Mouse (Mus musculus): ENCODE results near the gene Pvalb.

DNA sequence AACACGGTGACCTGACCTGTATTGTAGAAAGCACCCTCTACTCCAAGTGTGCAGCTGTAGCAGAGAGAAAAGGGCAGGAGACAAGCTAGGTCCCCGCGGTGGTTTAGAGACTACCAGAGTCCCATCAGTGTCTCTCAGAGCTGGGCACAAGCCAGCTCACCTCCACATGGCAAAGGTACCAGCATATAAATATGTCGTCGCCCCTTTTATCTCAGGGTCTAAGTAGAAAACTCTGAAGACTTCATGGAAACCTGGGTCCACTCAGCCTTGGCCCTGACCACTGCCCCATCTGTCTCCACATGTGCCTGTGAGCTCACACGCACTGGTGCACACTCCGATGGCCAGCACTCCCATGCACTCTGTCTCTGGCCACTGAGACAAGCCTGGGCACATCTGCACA, 16.6 kb downstream of the Pvalb start:
- no peak for TF ChIP-seq CTCF (IDR thresholded peaks at IDR 0.05; ENCODE audit: low read depth)
- TF ChIP-seq EP300 (IDR thresholded peaks at IDR 0.05; ENCODE audit: low read depth) = no peak
